Mouse (Mus musculus) heart, adult 2 months (tissue): ENCODE measurements around the gene Map4k5.

Experiments used
- CTCF ChIP-seq: fragments of 200-600 bp; IDR thresholded peaks from 2 replicates; pipeline ENCODE4 v1.8.1; 2022; ENCODE audit warnings: antibody characterized with exemption, mild to moderate bottlenecking, moderate library complexity
- EP300 ChIP-seq: fragments of 200-500 bp; IDR thresholded peaks from 2 replicates; pipeline ENCODE4 v1.6.1; 2011; ENCODE audit warnings: low read depth, low read length, control low read depth; ENCODE audit not compliant: insufficient read depth
- POLR2A ChIP-seq: fragments of 200-500 bp; IDR thresholded peaks from 2 replicates; pipeline ENCODE4 v1.6.1; 2011; ENCODE audit warnings: mild to moderate bottlenecking, low read depth, low read length, control low read depth; ENCODE audit not compliant: insufficient read depth

DNA sequence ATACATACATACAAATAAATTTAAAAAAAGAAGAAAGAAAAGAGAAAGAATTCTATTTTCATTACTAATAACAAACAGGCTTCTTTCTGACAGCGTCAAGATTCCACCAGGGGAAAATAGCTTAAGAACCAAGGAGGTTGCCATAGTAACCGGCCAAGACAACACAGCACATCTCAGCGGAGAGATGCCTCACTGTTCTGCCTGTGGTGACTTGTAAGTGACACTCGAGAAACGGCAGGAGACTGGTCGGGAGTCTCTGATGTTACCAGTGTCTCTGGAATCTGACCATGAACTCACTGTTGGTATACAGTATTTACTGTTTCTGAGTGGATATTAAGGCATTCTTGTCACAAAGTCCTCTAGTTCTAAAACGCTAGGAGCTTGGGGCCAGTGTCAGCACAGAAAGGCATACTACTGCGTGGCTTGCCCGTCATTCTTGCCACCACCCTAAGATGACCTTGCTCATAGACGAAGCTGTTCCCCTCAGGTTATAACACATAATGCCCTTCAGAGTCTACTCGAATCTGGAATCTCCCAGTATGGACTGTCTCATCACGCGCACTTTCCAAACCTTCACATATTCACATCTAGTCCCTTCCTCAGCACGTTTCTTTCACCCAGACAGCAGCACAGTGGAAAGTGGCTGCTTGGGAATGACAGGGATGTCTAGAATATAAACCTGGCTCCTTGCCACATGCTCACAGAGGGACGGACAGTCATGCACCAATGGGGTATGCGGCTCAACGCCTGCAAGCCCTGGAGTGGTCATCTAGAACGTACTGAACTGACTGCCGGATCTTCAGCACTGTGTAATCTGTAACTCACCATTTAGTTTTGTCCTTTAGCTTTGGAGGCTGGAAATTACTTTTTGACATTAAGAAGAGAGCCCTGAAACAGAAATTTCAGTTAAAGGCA lies 49.2 kb downstream of the Map4k5 start:
- no peak for TF ChIP-seq CTCF
- TF ChIP-seq POLR2A = no peak
- TF ChIP-seq EP300 = no peak
